Mouse (Mus musculus) bone marrow macrophage, adult 2 months (primary cell): ENCODE results near the gene Prep. TPM values are rescaled to one million over a fixed set of nuclear protein-coding genes. Genes with fewer than 3 reads are reported as not detected.
"Not testable (repeated sequence)": the region's sequence is repeated elsewhere in the genome, so short reads cannot be mapped to it uniquely, and the experiment has no call there.

ENCODE experiments used
- H3K27ac ChIP-seq: 2 replicates; pipeline ENCODE4 v1.5.1; 2012; ENCODE audit warnings: low read depth, low read length; ENCODE audit not compliant: insufficient read depth
- H3K4me1 ChIP-seq: 2 replicates; pipeline ENCODE4 v1.6.1; 2012; ENCODE audit warnings: low read length; ENCODE audit not compliant: control insufficient read depth, insufficient read depth
- H3K4me3 ChIP-seq: 2 replicates; pipeline ENCODE4 v1.5.1; 2012; ENCODE audit warnings: mild to moderate bottlenecking, low read length, moderate library complexity; ENCODE audit not compliant: insufficient read depth
- CTCF ChIP-seq: IDR thresholded peaks from 2 replicates; pipeline ENCODE4 v1.5.1; 2012; ENCODE audit warnings: low read depth, mild to moderate bottlenecking, low read length, moderate library complexity
- POLR2A ChIP-seq: IDR thresholded peaks from 2 replicates; pipeline ENCODE4 v1.6.1; 2012; ENCODE audit warnings: mild to moderate bottlenecking, low read depth, low read length, borderline replicate concordance
- polyA plus RNA-seq: library from polyadenylated mRNA; stranded (reverse); fragments of >200 nt; gene quantifications from 2 replicates; pipeline ENCODE4 v1.2.4, GENCODE M21; 2012; ENCODE audit not compliant: missing spikeins, insufficient read depth, insufficient read length

Gene Prep
- polyA plus RNA-seq, 1 experiment = 6.2 TPM

- TF ChIP-seq CTCF (no peak), POLR2A (no peak)
- Histone ChIP-seq H3K4me3 (no peak overlapping the region), H3K27ac (no peak overlapping the region), H3K4me1 (no peaks in the 10 kb centered on the region)
Measured at GRCm38 (mm10) chr10:45165851-45166250, 98.8 kb downstream of the Prep start.

- no peaks in the 10 kb centered on the region for H3K4me1 ChIP-seq
- H3K4me3 ChIP-seq = no peak overlapping the region
- TF ChIP-seq CTCF (no peak), POLR2A (no peak)
- no peak overlapping the region for H3K27ac ChIP-seq
Measured at GRCm38 (mm10) chr10:45173927-45174326, 106.9 kb downstream of the Prep start.

DNA sequence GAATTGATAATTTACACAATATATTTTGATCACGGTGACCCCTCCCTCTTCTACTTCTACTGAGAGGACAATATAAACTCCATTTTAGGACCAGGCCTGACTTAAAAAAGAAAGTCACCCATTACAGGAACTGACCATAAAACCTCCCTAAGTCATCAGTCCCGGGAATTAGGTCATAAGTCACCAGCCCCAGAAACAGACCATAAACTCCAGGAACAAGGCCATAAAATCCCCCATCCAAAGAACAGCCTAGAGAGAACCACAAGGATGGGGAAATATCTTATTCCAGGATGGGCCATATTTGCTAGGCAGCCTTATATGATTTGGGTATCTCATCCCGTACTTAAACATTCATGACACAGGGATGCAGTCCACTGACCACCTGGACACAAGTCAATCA lies 107.3 kb downstream of the Prep start:
- Histone ChIP-seq H3K27ac (no peak overlapping the region), H3K4me1 (no peaks in the 10 kb centered on the region), H3K4me3 (no peak overlapping the region)
- TF ChIP-seq POLR2A (no peak), CTCF (no peak)

DNA sequence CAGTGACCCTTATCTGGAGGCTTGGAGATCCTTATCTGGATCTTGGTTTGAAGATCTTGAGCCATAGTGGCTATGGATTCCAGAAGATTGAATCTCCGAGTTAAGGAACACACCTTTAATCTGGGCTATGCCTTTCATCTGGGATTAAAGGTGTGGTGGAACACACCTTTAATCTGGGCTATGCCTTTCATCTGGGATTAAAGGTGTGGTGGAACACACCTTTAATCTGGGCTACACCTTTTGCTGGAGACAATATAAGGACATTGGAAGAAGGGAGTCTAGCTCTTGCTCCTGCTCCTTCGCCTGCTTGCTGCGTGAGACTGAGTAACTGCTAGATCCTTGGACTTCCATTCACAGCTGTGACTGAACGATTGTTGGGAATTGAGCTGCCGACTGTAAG lies 110.8 kb downstream of the Prep start, which contains the start of gene Popdc3:
Gene Popdc3, plus strand, starts transcription at position 301 of the 400 bp plus-strand sequence.
- H3K4me1 ChIP-seq, H3K27ac ChIP-seq, H3K4me3 ChIP-seq: not testable (repeated sequence)

DNA sequence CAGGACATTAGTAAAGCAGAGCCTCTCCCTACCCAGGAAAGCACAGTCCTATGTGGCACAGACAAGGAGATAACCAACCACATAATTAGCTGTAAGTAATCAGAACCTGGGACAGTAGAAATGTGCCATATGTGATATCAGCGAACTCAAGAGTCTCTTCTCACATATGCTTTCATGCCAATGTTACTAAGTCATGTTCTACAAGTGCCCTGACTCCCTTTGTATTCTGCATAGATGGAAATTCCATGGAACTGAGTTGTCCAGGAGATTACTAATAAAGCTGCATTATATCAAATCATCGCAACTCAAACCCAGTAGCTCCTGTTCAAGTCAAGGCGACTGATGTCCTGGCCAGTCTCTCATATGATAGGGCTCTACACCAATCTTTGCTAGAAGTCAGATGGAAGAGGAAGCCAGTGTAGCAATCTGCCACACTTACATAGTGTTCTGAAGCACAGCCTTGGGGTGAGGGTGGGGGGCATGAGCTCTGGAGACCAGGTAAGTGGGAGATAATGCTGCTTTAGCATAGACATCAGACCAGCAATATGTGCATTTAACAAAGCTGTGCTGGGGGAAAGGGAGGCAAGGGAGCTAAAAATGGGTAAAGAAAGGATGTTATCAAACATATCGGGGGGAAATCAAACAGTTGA lies 113.8 kb downstream of the Prep start:
- H3K27ac ChIP-seq = no peak overlapping the region
- no peaks in the 10 kb centered on the region for H3K4me1 ChIP-seq
- H3K4me3 ChIP-seq = no peak overlapping the region
- no peak for TF ChIP-seq CTCF
- no peak for TF ChIP-seq POLR2A

DNA sequence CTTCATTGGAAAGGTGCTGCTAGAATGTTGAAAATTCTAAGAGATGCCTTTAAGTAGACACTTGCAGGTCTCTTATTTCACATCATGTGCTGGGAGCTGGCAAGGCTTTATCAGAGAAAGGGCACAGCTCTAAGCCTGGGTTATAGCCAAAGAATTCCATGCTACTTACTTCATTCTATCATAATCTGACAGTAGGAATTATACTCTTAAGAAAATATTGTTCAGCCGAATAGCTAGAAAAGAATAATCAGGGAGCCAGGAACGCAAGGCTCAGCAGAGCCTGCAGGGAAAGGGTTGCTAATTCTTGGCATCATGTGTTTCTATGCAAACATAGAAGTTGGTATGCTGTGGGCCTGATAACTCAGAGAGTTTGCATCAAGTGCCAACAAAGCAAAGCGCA lies 114.3 kb downstream of the Prep start:
- H3K27ac ChIP-seq = no peak overlapping the region
- no peak for TF ChIP-seq POLR2A
- TF ChIP-seq CTCF = no peak
- H3K4me3 ChIP-seq = no peak overlapping the region
- no peaks in the 10 kb centered on the region for H3K4me1 ChIP-seq

DNA sequence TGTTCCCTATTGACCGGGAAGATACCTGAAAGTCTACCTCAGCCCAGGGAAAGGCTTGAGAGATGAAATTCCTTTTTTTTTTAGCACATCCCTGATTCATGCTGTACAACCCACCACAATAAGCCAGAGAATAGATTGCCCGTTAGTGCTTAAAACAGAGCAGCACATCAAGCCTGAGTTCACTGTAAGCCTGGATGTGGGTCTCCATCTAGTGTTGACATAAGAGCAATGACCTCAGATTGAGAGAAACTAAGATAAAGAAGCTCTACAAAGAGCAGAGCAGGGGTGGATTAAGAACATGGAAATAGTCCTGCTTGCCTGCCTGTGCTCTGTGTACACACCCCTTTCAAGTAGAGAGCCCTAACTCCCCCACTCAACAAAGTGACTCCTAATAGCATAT lies 118.5 kb downstream of the Prep start:
- no peak overlapping the region for H3K4me3 ChIP-seq
- no peak for TF ChIP-seq CTCF
- no peak for TF ChIP-seq POLR2A
- peaks cover 4% of the 10 kb centered on the region; the same call in 1 of the 2 replicates for H3K4me1 ChIP-seq
- H3K27ac ChIP-seq = no peak overlapping the region

GRCm38 (mm10) chr10:45193330-45194310 lies 126.6 kb downstream of the Prep start:
- H3K27ac ChIP-seq = no peak overlapping the region
- no peak overlapping the region for H3K4me3 ChIP-seq
- H3K4me1 ChIP-seq = peaks cover 3% of the 10 kb centered on the region; the same call in 1 of the 2 replicates
- TF ChIP-seq CTCF (no peak), POLR2A (no peak)

DNA sequence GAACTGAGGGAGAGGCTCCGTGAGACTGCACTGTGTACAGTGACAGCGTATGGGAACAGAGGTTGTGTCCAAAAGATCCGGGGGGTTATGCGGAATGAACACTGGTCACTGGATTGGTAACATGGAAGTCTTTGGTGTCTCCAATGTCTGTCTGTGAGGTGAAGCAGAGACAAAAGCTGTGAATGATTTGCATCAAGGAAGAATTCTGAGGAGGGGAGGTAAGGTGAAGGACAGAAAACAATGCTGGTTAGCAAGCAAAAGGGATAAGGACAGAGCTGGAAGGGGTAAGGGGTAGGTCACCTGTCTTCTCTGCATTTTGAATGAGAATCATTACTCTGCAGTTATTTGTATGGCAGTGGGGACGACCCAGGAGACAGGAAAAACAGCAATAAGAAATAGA lies 127.5 kb downstream of the Prep start:
- TF ChIP-seq POLR2A (no peak), CTCF (no peak)
- H3K4me3 ChIP-seq = no peak overlapping the region
- H3K4me1 ChIP-seq = no peaks in the 10 kb centered on the region
- H3K27ac ChIP-seq = no peak overlapping the region

DNA sequence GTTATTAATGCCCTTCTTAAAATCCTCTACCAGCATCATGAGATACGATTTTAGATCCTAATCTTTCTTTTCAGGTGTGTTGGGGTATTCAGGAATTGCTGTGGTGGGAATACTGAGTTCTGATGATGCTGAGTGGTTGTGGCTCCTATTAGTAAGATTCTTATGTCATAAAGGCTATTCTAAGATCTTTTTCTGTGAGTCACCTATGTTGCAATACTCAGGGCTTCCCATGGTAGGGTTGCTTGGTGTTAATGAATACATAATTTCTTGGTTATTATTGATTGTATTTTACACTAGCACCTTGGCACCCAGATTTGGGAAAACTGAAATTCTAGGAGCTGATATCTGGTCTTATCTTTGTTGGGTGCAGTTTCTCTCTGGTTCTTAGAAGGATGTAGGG lies 137.6 kb downstream of the Prep start:
- Histone ChIP-seq H3K4me1 (peaks cover 7% of the 10 kb centered on the region), H3K27ac (no peak overlapping the region), H3K4me3 (no peak overlapping the region)
- TF ChIP-seq CTCF (no peak), POLR2A (no peak)
